Mouse (Mus musculus) cerebellum, adult 2 months (tissue): ENCODE data around the gene Aox2.

Experiments used
- CTCF ChIP-seq: fragments of 200-500 bp; IDR thresholded peaks from 2 replicates; pipeline ENCODE4 v1.5.1; 2011; ENCODE audit warnings: low read depth, mild to moderate bottlenecking, control low read depth, low read length, moderate library complexity, borderline replicate concordance; ENCODE audit not compliant: insufficient read depth
- POLR2A ChIP-seq: fragments of 200-500 bp; IDR thresholded peaks from 2 replicates; pipeline ENCODE4 v1.6.1; 2011; ENCODE audit warnings: low read length, control low read depth, borderline replicate concordance; ENCODE audit not compliant: insufficient read depth

DNA sequence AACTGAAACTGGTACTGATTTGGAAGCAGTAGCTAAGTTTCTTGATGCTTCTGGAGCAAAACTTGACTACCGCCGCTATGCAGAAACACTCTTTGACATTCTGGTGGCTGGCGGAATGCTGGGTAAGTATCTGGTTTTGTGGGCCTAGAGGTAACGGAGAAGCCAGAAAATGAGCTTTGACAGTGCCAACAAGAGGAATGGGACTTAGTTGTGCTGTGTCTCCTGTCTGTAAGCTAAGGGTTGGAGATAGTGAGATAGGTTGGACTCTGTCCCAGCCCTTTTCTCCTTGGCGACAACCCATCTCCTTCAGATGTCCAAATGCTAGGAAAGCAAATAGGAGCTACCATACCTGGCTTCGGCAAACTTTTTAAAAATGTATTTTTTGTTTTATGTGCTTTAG lies 119.6 kb downstream of the Aox2 start:
- TF ChIP-seq CTCF (no peak), POLR2A (no peak)
